Mouse (Mus musculus) liver, postnatal 0 days (tissue): ENCODE results near the gene Tusc1. TPM values are rescaled to one million over a fixed set of nuclear protein-coding genes. Genes with fewer than 3 reads are reported as not detected.

Experiments used
- ATAC-seq: fragments of 200-750 bp; cut with Nextera tagmentation; 2 replicates; pipeline ENCODE4 v1.8.0; 2017; ENCODE audit warnings: mild to moderate bottlenecking, moderate library complexity
- DNase-seq: peaks from one replicate; pipeline ENCODE4 v3.0.0-alpha.2; 2016
- H3K27ac ChIP-seq: fragments of 300-500 bp; sonication (generic); 2 replicates; pipeline ENCODE4 v1.5.1; 2014; ENCODE audit warnings: antibody characterized with exemption, moderate library complexity, mild to moderate bottlenecking, low read depth
- H3K27me3 ChIP-seq: fragments of 300-500 bp; sonication (generic); 2 replicates; pipeline ENCODE4 v1.6.1; 2014; ENCODE audit warnings: low read length, control low read depth, mixed read lengths; ENCODE audit not compliant: insufficient read depth
- H3K36me3 ChIP-seq: fragments of 300-500 bp; sonication (generic); replicated peaks from 2 replicates; pipeline ENCODE4 v1.6.1; 2014; ENCODE audit warnings: mild to moderate bottlenecking, control low read depth, low read length, moderate library complexity, mixed read lengths; ENCODE audit not compliant: insufficient read depth
- H3K4me1 ChIP-seq: fragments of 300-500 bp; sonication (generic); 2 replicates; pipeline ENCODE4 v1.6.1; 2014; ENCODE audit warnings: antibody characterized with exemption, mild to moderate bottlenecking, control low read depth; ENCODE audit not compliant: insufficient read depth
- H3K4me2 ChIP-seq: fragments of 300-500 bp; sonication (generic); 2 replicates; pipeline ENCODE4 v1.6.1; 2014; ENCODE audit warnings: low read depth, mild to moderate bottlenecking, low read length, moderate library complexity, mixed read lengths
- H3K4me3 ChIP-seq: fragments of 300-500 bp; sonication (generic); 2 replicates; pipeline ENCODE4 v1.5.1; 2014; ENCODE audit warnings: low read depth, low read length
- H3K9ac ChIP-seq: fragments of 300-500 bp; sonication (generic); replicated peaks from 2 replicates; pipeline ENCODE4 v1.6.1; 2014; ENCODE audit warnings: mild to moderate bottlenecking, moderate library complexity
- H3K9me3 ChIP-seq: fragments of 300-500 bp; sonication (generic); 2 replicates; pipeline ENCODE4 v1.6.1; 2016; ENCODE audit warnings: mild to moderate bottlenecking, control low read depth, low read length, mixed read lengths
- CTCF ChIP-seq: sonication (generic); IDR thresholded peaks from 2 replicates; pipeline ENCODE4 v1.5.1; 2016; ENCODE audit warnings: antibody characterized with exemption, low read depth
- EP300 ChIP-seq: IDR thresholded peaks from 2 replicates; pipeline ENCODE4 v1.6.1; 2016; ENCODE audit warnings: antibody characterized with exemption, low read depth, mild to moderate bottlenecking
- WGBS: fragments of 180-500 bp; shearing (Covaris S2); extraction: QIAGEN DNeasy Blood & Tissue Kit; methylation state at CpG from one replicate; pipeline ENCODE4 v1.1.7; 2014; ENCODE audit not compliant: insufficient replicate concordance; 5-methylcytosine and 5-hydroxymethylcytosine counted together
- polyA plus RNA-seq: library from polyadenylated mRNA; unstranded; fragments of >200 nt; fragmentation: Nextera tagmentation; extraction: Ambion mirVana; gene quantifications from 2 replicates; pipeline ENCODE4 v1.2.1, GENCODE M21; 2015

Tusc1 gene
- polyA plus RNA-seq, 1 experiment from 2014 or later = 5.1 TPM

- WGBS = 82% methylated on average over 3 of the region's 3 CpGs
- no peak for ATAC-seq
- Histone ChIP-seq H3K4me1 (no peaks in the 10 kb centered on the region), H3K4me2 (no peak overlapping the region), H3K27ac (no peak overlapping the region), H3K36me3 (no peaks in the 10 kb centered on the region), H3K27me3 (no peaks in the 10 kb centered on the region), H3K4me3 (no peak overlapping the region), H3K9me3 (no peaks in the 10 kb centered on the region), H3K9ac (no peak overlapping the region)
- no peak for DNase-seq
- TF ChIP-seq CTCF = no peak
These were observed 27.8 kb downstream of the Tusc1 start for GRCm38 (mm10) chr4:93307486-93307885.

- no peak for ATAC-seq
These were observed 49.2 kb downstream of the Tusc1 start for GRCm38 (mm10) chr4:93286065-93286464.

More at GRCm38 (mm10) chr4:93286065-93286464, 49.2 kb downstream of the Tusc1 start:
- no peak for TF ChIP-seq CTCF
- no peak for TF ChIP-seq EP300
- H3K9ac ChIP-seq = no peak overlapping the region
- H3K27me3 ChIP-seq = no peaks in the 10 kb centered on the region
- no peaks in the 10 kb centered on the region for H3K36me3 ChIP-seq
- no peaks in the 10 kb centered on the region for H3K4me1 ChIP-seq
- no peak overlapping the region for H3K27ac ChIP-seq
- no peak overlapping the region for H3K4me3 ChIP-seq
- WGBS = 74% methylated on average over 4 of the region's 4 CpGs
- no peaks in the 10 kb centered on the region for H3K9me3 ChIP-seq
- no peak for DNase-seq
- H3K4me2 ChIP-seq = no peak overlapping the region
